Mouse (Mus musculus) lung, adult 2 months (tissue): ENCODE data around the gene Nsd2.

ENCODE experiments used
- CTCF ChIP-seq: fragments of 200-500 bp; IDR thresholded peaks from 2 replicates; pipeline ENCODE4 v1.5.1; 2011; ENCODE audit warnings: mild to moderate bottlenecking, low read length, control low read depth; ENCODE audit not compliant: insufficient read depth
- POLR2A ChIP-seq: fragments of 200-500 bp; IDR thresholded peaks from 2 replicates; pipeline ENCODE4 v1.6.1; 2011; ENCODE audit warnings: low read depth, mild to moderate bottlenecking, control low read depth, low read length, borderline replicate concordance; ENCODE audit errors: extremely low read depth

DNA sequence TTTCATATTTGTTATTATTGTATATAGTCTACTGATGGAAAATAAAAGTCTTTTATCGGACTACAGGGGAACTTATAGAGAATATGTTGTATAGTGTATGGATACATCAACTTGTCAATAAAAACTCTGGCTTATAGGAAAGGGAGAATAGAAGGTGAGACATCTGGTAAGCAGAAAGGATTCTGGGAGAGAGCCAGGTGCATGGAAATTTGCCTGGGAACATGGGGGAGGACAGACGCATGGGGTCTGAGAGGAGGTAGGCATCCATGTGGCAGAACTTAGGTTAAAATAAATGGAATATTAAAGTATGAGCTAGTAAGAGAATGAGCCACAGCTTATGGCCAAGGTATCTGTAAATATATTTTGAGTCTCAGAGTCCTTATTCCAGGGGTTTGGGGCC lies 99.5 kb downstream of the Nsd2 start:
- TF ChIP-seq POLR2A (no peak), CTCF (no peak)
